Mouse (Mus musculus) E14TG2a.4 (cell line): ENCODE measurements around the gene Ift20.

Experiments used
- CTCF ChIP-seq: conservative IDR thresholded peaks from 2 replicates; pipeline ENCODE4 v1.5.1; 2014; ENCODE audit warnings: low read length
- POU5F1 ChIP-seq: IDR thresholded peaks from 2 replicates; pipeline ENCODE4 v1.6.1; 2014; ENCODE audit warnings: low read length, borderline replicate concordance

DNA sequence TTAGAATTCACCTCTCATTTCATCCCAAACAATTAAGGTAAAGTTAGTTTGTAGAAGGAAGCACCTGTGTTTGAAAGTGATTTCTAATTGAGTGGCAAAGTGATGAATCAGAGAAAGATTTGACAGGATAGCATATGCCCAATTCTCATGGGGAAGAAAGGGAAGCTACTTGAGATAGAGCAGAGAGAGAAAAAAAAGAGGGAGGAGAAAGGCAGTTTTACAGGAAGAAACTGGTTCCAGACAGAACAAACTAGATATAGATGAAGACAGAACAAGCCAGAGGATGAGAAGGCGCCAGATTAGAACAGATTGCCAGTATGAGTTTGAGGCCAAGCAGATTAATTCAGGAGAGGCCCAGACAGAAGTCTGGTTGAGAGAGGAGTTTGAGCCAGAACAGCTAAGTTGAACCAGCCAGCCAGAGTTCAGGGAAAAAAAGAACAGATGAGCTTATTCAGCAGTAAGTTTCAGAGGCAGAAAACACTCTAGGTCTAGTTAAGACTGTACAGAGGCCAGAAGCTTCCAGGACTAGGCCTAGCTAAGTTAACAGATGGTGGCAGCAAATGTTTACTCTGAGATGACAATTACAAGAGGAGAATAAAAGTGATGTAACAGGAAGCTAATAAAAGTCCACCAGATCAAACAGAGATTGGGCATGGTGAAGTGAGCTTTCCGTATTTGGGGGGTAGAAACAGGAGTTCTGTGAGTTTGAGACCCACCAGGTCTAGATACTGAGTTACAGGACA, 11.7 kb downstream of the Ift20 start:
- no peak for TF ChIP-seq CTCF
- TF ChIP-seq POU5F1 = no peak
